Mouse (Mus musculus): Measurements from ENCODE around the gene St7. TPM values are rescaled to one million over a fixed set of nuclear protein-coding genes. Genes with fewer than 3 reads are reported as not detected.

The St7 gene
- polyA plus RNA-seq, 1 experiment from 2014 or later: 31.6 TPM

DNA sequence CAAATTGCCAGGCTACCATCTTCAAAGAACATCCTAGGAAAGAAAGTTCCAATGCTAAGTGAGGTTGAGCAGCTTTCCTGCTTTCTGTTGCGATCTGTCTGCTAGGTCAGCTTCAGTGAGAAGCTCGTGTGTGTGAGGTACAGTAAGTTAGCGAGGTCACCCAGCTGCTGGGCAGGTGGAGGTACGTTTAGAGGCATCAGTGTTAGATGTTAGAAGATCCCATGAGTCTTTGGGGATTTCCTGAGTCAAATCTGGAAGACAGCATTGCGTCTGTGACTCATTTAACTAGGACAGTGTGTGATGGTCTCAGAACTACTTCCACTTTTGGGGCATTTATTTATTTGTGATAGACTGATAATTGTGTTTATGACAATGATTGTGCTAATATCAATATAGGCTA lies 39.0 kb downstream of the St7 start:
- no peaks in the 10 kb centered on the region for H3K27me3 ChIP-seq (ENCODE audit: control insufficient read depth, insufficient read depth, low read length)
- H3K9me3 ChIP-seq (ENCODE audit: control insufficient read depth, low read length): no peaks in the 10 kb centered on the region
- H3K9ac ChIP-seq (ENCODE audit: low read length): no peak overlapping the region
- H3K27ac ChIP-seq (replicated peaks in 1 of 2; ENCODE audit: control insufficient read depth in 1 of 2, insufficient read depth in 1 of 2, low read depth in 2 of 2, low read length in 2 of 2): no peak overlapping the region
- no peak for ATAC-seq (ENCODE audit: insufficient number of reproducible peaks, insufficient read depth, low FRiP score, low read depth)
- no peaks in the 10 kb centered on the region for H3K36me3 ChIP-seq (ENCODE audit: control insufficient read depth, insufficient read depth, low read length)
- WGBS: 65% methylated on average over 5 of the region's 5 CpGs
- no peak overlapping the region for H3K4me2 ChIP-seq (ENCODE audit: low read length)
- peaks cover 6 to 10% of the 10 kb centered on the region in 2 experiments; a peak in 2 of 4 replicates for H3K4me1 ChIP-seq (ENCODE audit: control insufficient read depth in 2 of 2, insufficient read depth in 2 of 2, low read length in 2 of 2)
- no peak overlapping the region for H3K4me3 ChIP-seq (ENCODE audit: control insufficient read depth in 1 of 2, insufficient read depth in 1 of 2, low read depth in 1 of 2, low read length in 2 of 2)

- WGBS: 69% methylated on average over 8 of the region's 8 CpGs
- ATAC-seq (ENCODE audit: insufficient number of reproducible peaks, insufficient read depth, low FRiP score, low read depth): no peak
Measured at GRCm38 (mm10) chr6:17733951-17734411, 41.2 kb downstream of the St7 start.

GRCm38 (mm10) chr6:17737262-17737948 lies 44.7 kb downstream of the St7 start:
- Histone ChIP-seq H3K4me1 (ENCODE audit: control insufficient read depth in 2 of 2, insufficient read depth in 2 of 2, low read length in 2 of 2) (peaks cover 13 to 29% of the 10 kb centered on the region in 2 experiments), H3K27ac (replicated peaks in 1 of 2; ENCODE audit: control insufficient read depth in 1 of 2, insufficient read depth in 1 of 2, low read depth in 2 of 2, low read length in 2 of 2) (peak overlapping the region; percentile 48 to 61), H3K4me2 (ENCODE audit: low read length) (peak overlapping the region; percentile 41), H3K9me3 (ENCODE audit: control insufficient read depth, low read length) (no peaks in the 10 kb centered on the region), H3K36me3 (ENCODE audit: control insufficient read depth, insufficient read depth, low read length) (no peaks in the 10 kb centered on the region), H3K9ac (ENCODE audit: low read length) (no peak overlapping the region; the same call in 1 of the 2 replicates), H3K27me3 (ENCODE audit: control insufficient read depth, insufficient read depth, low read length) (no peaks in the 10 kb centered on the region), H3K4me3 (ENCODE audit: control insufficient read depth in 1 of 2, insufficient read depth in 1 of 2, low read depth in 1 of 2, low read length in 2 of 2) (no peak overlapping the region)
- ATAC-seq (ENCODE audit: insufficient number of reproducible peaks, insufficient read depth, low FRiP score, low read depth): no peak
- WGBS: 38% methylated on average over 8 of the region's 8 CpGs

More at GRCm38 (mm10) chr6:17733951-17734411, 41.2 kb downstream of the St7 start:
- no peak overlapping the region for H3K4me2 ChIP-seq (ENCODE audit: low read length)
- H3K27ac ChIP-seq (replicated peaks in 1 of 2; ENCODE audit: control insufficient read depth in 1 of 2, insufficient read depth in 1 of 2, low read depth in 2 of 2, low read length in 2 of 2): no peak overlapping the region
- no peaks in the 10 kb centered on the region for H3K36me3 ChIP-seq (ENCODE audit: control insufficient read depth, insufficient read depth, low read length)
- H3K9me3 ChIP-seq (ENCODE audit: control insufficient read depth, low read length): no peaks in the 10 kb centered on the region
- H3K27me3 ChIP-seq (ENCODE audit: control insufficient read depth, insufficient read depth, low read length): no peaks in the 10 kb centered on the region
- no peak overlapping the region for H3K4me3 ChIP-seq (ENCODE audit: control insufficient read depth in 1 of 2, insufficient read depth in 1 of 2, low read depth in 1 of 2, low read length in 2 of 2)
- no peak overlapping the region for H3K9ac ChIP-seq (ENCODE audit: low read length)
- H3K4me1 ChIP-seq (ENCODE audit: control insufficient read depth in 2 of 2, insufficient read depth in 2 of 2, low read length in 2 of 2): peaks cover 5 to 19% of the 10 kb centered on the region in 2 experiments; a peak in 3 of 4 replicates

GRCm38 (mm10) chr6:17740128-17740527 lies 47.4 kb downstream of the St7 start:
- WGBS: 88% methylated on average over 1 of the region's 1 CpGs
- H3K27me3 ChIP-seq (ENCODE audit: control insufficient read depth, insufficient read depth, low read length): no peaks in the 10 kb centered on the region
- H3K4me3 ChIP-seq (ENCODE audit: control insufficient read depth in 1 of 2, insufficient read depth in 1 of 2, low read depth in 1 of 2, low read length in 2 of 2): no peak overlapping the region
- no peak for ATAC-seq (ENCODE audit: insufficient number of reproducible peaks, insufficient read depth, low FRiP score, low read depth)
- no peak overlapping the region for H3K4me2 ChIP-seq (ENCODE audit: low read length)
- no peak overlapping the region for H3K9ac ChIP-seq (ENCODE audit: low read length)
- H3K36me3 ChIP-seq (ENCODE audit: control insufficient read depth, insufficient read depth, low read length): no peaks in the 10 kb centered on the region
- H3K4me1 ChIP-seq (ENCODE audit: control insufficient read depth in 2 of 2, insufficient read depth in 2 of 2, low read length in 2 of 2): peaks cover 16 to 39% of the 10 kb centered on the region in 2 experiments
- H3K9me3 ChIP-seq (ENCODE audit: control insufficient read depth, low read length): no peaks in the 10 kb centered on the region
- H3K27ac ChIP-seq (replicated peaks in 1 of 2; ENCODE audit: control insufficient read depth in 1 of 2, insufficient read depth in 1 of 2, low read depth in 2 of 2, low read length in 2 of 2): no peak overlapping the region

- H3K36me3 ChIP-seq (ENCODE audit: control insufficient read depth, insufficient read depth, low read length): no peaks in the 10 kb centered on the region
- H3K9me3 ChIP-seq (ENCODE audit: control insufficient read depth, low read length): no peaks in the 10 kb centered on the region
- H3K9ac ChIP-seq (ENCODE audit: low read length): no peak overlapping the region
- H3K4me3 ChIP-seq (ENCODE audit: control insufficient read depth in 1 of 2, insufficient read depth in 1 of 2, low read depth in 1 of 2, low read length in 2 of 2): no peak overlapping the region
- H3K27me3 ChIP-seq (ENCODE audit: control insufficient read depth, insufficient read depth, low read length): no peaks in the 10 kb centered on the region
- H3K4me2 ChIP-seq (ENCODE audit: low read length): peak overlapping the region; percentile 39
- ATAC-seq (ENCODE audit: insufficient number of reproducible peaks, insufficient read depth, low FRiP score, low read depth): no peak; the same call in 1 of the 2 replicates
- peak overlapping the region; percentile 21 to 62 for H3K27ac ChIP-seq (replicated peaks in 1 of 2; ENCODE audit: control insufficient read depth in 1 of 2, insufficient read depth in 1 of 2, low read depth in 2 of 2, low read length in 2 of 2)
- 20% methylated on average over 6 of the region's 6 CpGs for WGBS
- H3K4me1 ChIP-seq (ENCODE audit: control insufficient read depth in 2 of 2, insufficient read depth in 2 of 2, low read length in 2 of 2): peaks cover 16 to 38% of the 10 kb centered on the region in 2 experiments
Measured at GRCm38 (mm10) chr6:17741639-17742038, 48.9 kb downstream of the St7 start.

GRCm38 (mm10) chr6:17742209-17742608 lies 49.5 kb downstream of the St7 start:
- Histone ChIP-seq H3K27ac (replicated peaks in 1 of 2; ENCODE audit: control insufficient read depth in 1 of 2, insufficient read depth in 1 of 2, low read depth in 2 of 2, low read length in 2 of 2) (peak overlapping the region; percentile 21 to 62), H3K4me2 (ENCODE audit: low read length) (peak overlapping the region; percentile 39; the same call in 1 of the 2 replicates), H3K9ac (ENCODE audit: low read length) (no peak overlapping the region), H3K36me3 (ENCODE audit: control insufficient read depth, insufficient read depth, low read length) (no peaks in the 10 kb centered on the region), H3K4me1 (ENCODE audit: control insufficient read depth in 2 of 2, insufficient read depth in 2 of 2, low read length in 2 of 2) (peaks cover 13 to 32% of the 10 kb centered on the region in 2 experiments), H3K9me3 (ENCODE audit: control insufficient read depth, low read length) (no peaks in the 10 kb centered on the region), H3K4me3 (ENCODE audit: control insufficient read depth in 1 of 2, insufficient read depth in 1 of 2, low read depth in 1 of 2, low read length in 2 of 2) (no peak overlapping the region), H3K27me3 (ENCODE audit: control insufficient read depth, insufficient read depth, low read length) (no peaks in the 10 kb centered on the region)
- no peak for ATAC-seq (ENCODE audit: insufficient number of reproducible peaks, insufficient read depth, low FRiP score, low read depth)
- 79% methylated on average over 4 of the region's 4 CpGs for WGBS

DNA sequence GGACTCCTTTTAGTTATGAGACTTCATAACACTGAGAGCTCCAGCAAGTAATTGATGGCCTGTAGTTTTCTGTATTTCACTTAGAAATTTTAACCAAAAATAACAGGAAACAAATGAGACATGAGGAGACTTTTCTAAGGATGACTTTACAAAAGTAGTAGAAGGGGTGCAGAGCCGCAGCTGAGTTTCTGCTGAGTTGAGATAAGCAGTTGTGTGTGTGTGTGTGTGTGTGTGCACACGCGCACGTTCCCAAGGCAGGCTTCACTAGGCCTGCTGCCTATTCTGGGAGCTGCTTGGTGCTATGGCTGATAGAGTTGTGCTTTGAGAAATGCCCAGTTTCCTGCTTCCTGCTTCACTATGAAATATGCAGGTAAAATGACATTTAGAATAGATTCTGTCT lies 50.6 kb downstream of the St7 start:
- no peaks in the 10 kb centered on the region for H3K27me3 ChIP-seq (ENCODE audit: control insufficient read depth, insufficient read depth, low read length)
- ATAC-seq (ENCODE audit: insufficient number of reproducible peaks, insufficient read depth, low FRiP score, low read depth): no peak
- 10% methylated on average over 4 of the region's 4 CpGs for WGBS
- peaks cover 13 to 25% of the 10 kb centered on the region in 2 experiments for H3K4me1 ChIP-seq (ENCODE audit: control insufficient read depth in 2 of 2, insufficient read depth in 2 of 2, low read length in 2 of 2)
- H3K4me2 ChIP-seq (ENCODE audit: low read length): 0 out of 2 replicates have a peak overlapping the region, but pooled peaks have one; percentile 5
- no peak overlapping the region for H3K4me3 ChIP-seq (ENCODE audit: control insufficient read depth in 1 of 2, insufficient read depth in 1 of 2, low read depth in 1 of 2, low read length in 2 of 2)
- H3K9ac ChIP-seq (ENCODE audit: low read length): no peak overlapping the region
- H3K27ac ChIP-seq (replicated peaks in 1 of 2; ENCODE audit: control insufficient read depth in 1 of 2, insufficient read depth in 1 of 2, low read depth in 2 of 2, low read length in 2 of 2): peak overlapping the region; percentile 60 to 64; a peak in 3 of 4 replicates
- no peaks in the 10 kb centered on the region for H3K36me3 ChIP-seq (ENCODE audit: control insufficient read depth, insufficient read depth, low read length)
- H3K9me3 ChIP-seq (ENCODE audit: control insufficient read depth, low read length): no peaks in the 10 kb centered on the region
